Mouse (Mus musculus) myocyte (in vitro differentiated cells): Measurements from ENCODE around the gene Dynll1. TPM values are rescaled to one million over a fixed set of nuclear protein-coding genes. Genes with fewer than 3 reads are reported as not detected.

ENCODE experiments used
- H3K27me3 ChIP-seq: one replicate; pipeline ENCODE4 v1.6.1; 2011; ENCODE audit not compliant: control insufficient read depth, insufficient read depth, insufficient read length
- H3K36me3 ChIP-seq: one replicate; pipeline ENCODE4 v1.6.1; 2011; ENCODE audit not compliant: control insufficient read depth, insufficient read depth
- H3K4me2 ChIP-seq: one replicate; pipeline ENCODE4 v1.6.1; 2011; ENCODE audit warnings: low read depth, control low read depth
- H3K4me3 ChIP-seq: one replicate; pipeline ENCODE4 v1.5.1; 2011; ENCODE audit warnings: mild to moderate bottlenecking, control low read depth, moderate library complexity
- H3K79me2 ChIP-seq: one replicate; pipeline ENCODE4 v1.6.1; 2011; ENCODE audit not compliant: control insufficient read depth, insufficient read depth
- H3ac ChIP-seq: one replicate; pipeline ENCODE4 v1.6.1; 2011; ENCODE audit not compliant: control insufficient read depth, insufficient read length
- CEBPB ChIP-seq: IDR thresholded peaks from 2 replicates; pipeline ENCODE4 v1.6.1; 2011; ENCODE audit warnings: mild to moderate bottlenecking, moderate library complexity; ENCODE audit not compliant: poor library complexity, insufficient read depth, severe bottlenecking
- E2F4 ChIP-seq: IDR thresholded peaks from one replicate; pipeline ENCODE4 v1.6.1; 2011; ENCODE audit warnings: mild to moderate bottlenecking, control low read depth, moderate library complexity; ENCODE audit not compliant: insufficient read depth
- MAX ChIP-seq: IDR thresholded peaks from one replicate; pipeline ENCODE4 v1.6.1; 2011; ENCODE audit warnings: low read depth, mild to moderate bottlenecking, control low read depth
- MYOD1 ChIP-seq, 3 experiments: IDR thresholded peaks; one replicate each; pipeline ENCODE4 v1.6.1; 2011; ENCODE audit warnings: control low read depth in 2 of 3, low read depth in 2 of 3, mild to moderate bottlenecking in 2 of 3, moderate library complexity in 1 of 3; ENCODE audit not compliant: insufficient read length in 2 of 3, control insufficient read depth in 1 of 3
- MYOG ChIP-seq, 3 experiments: IDR thresholded peaks; one replicate each; pipeline ENCODE4 v1.6.1; 2011; ENCODE audit warnings: control low read depth in 2 of 3, low read depth in 2 of 3, mild to moderate bottlenecking in 2 of 3; ENCODE audit not compliant: insufficient read length in 2 of 3, control insufficient read depth in 1 of 3, insufficient read depth in 1 of 3
- POLR2A ChIP-seq: IDR thresholded peaks from one replicate; pipeline ENCODE4 v1.6.1; 2011; ENCODE audit warnings: low read depth, mild to moderate bottlenecking, control low read depth, moderate library complexity; ENCODE audit not compliant: insufficient read length
- POLR2AphosphoS2 ChIP-seq: IDR thresholded peaks from one replicate; pipeline ENCODE4 v1.6.1; 2011; ENCODE audit warnings: low read depth, control low read depth; ENCODE audit not compliant: insufficient read length
- REST ChIP-seq: IDR thresholded peaks from one replicate; pipeline ENCODE4 v1.6.1; 2011; ENCODE audit warnings: mild to moderate bottlenecking, control low read depth, moderate library complexity; ENCODE audit not compliant: insufficient read depth, insufficient read length
- SRF ChIP-seq: IDR thresholded peaks from one replicate; pipeline ENCODE4 v1.6.1; 2011; ENCODE audit warnings: low read depth; ENCODE audit not compliant: control insufficient read depth, insufficient read length
- TCF12 ChIP-seq: IDR thresholded peaks from one replicate; pipeline ENCODE4 v1.6.1; 2011; ENCODE audit warnings: mild to moderate bottlenecking, control low read depth; ENCODE audit not compliant: poor library complexity, insufficient read depth, severe bottlenecking
- TCF3 ChIP-seq: IDR thresholded peaks from one replicate; pipeline ENCODE4 v1.6.1; 2011; ENCODE audit warnings: low read depth, control low read depth; ENCODE audit not compliant: insufficient read length
- USF1 ChIP-seq: IDR thresholded peaks from one replicate; pipeline ENCODE4 v1.6.1; 2011; ENCODE audit warnings: low read depth, mild to moderate bottlenecking, control low read depth, moderate library complexity
- polyA plus RNA-seq: library from polyadenylated mRNA; unstranded; fragments of >200 nt; fragmentation: generic; extraction: Trizol; gene quantifications from one replicate; pipeline ENCODE4 v1.2.1, GENCODE M21; 2012; ENCODE audit warnings: missing spikeins

Gene Dynll1
- polyA plus RNA-seq = 585 TPM

- Histone ChIP-seq H3ac (peak within 1 kb of the TSS; percentile 94), H3K36me3 (peaks cover 16% of the 10 kb centered on the region), H3K27me3 (no peaks in the 10 kb centered on the region), H3K79me2 (peaks cover 19% of the 10 kb centered on the region), H3K4me2 (peak within 1 kb of the TSS; percentile 91), H3K4me3 (peak within 1 kb of the TSS; percentile 95)
- peak; percentile 94 for TF ChIP-seq POLR2AphosphoS2
- TF ChIP-seq MAX = peak; percentile 45
- TF ChIP-seq POLR2A = peak; percentile 93
- TF ChIP-seq USF1 = no peak
- TF ChIP-seq MYOG (IDR thresholded peaks at IDR 0.05; ENCODE audit: control insufficient read depth in 1 of 3, insufficient read depth in 1 of 3, insufficient read length in 2 of 3, low read depth in 2 of 3) = no peak
- peak in 2 of 3 experiments; percentile 62 to 70 for TF ChIP-seq MYOD1 (IDR thresholded peaks at IDR 0.05; ENCODE audit: control insufficient read depth in 1 of 3, insufficient read length in 2 of 3, low read depth in 2 of 3)
- peak; percentile 33 for TF ChIP-seq REST
Measured at GRCm38 (mm10) chr5:115300792-115301614, at the start of gene Dynll1. Gene Dynll1 (minus strand): TSS chr5:115300999.

GRCm38 (mm10) chr5:115349225-115349555, 48.4 kb upstream of the Dynll1 start:
- H3ac ChIP-seq = peak overlapping the region; percentile 95
- H3K4me3 ChIP-seq = peak overlapping the region; percentile 80
- TF ChIP-seq MYOD1 (IDR thresholded peaks at IDR 0.05; ENCODE audit: control insufficient read depth in 1 of 3, insufficient read length in 2 of 3, low read depth in 2 of 3) = no peak
- TF ChIP-seq TCF12 = no peak
- TF ChIP-seq USF1 = no peak
- TF ChIP-seq E2F4 = no peak
- TF ChIP-seq POLR2AphosphoS2 = no peak
- no peak for TF ChIP-seq REST
- TF ChIP-seq CEBPB = no peak
- TF ChIP-seq TCF3 = no peak
- no peak for TF ChIP-seq MYOG (IDR thresholded peaks at IDR 0.05; ENCODE audit: control insufficient read depth in 1 of 3, insufficient read depth in 1 of 3, insufficient read length in 2 of 3, low read depth in 2 of 3)
- no peak for TF ChIP-seq SRF
- TF ChIP-seq POLR2A = no peak
- TF ChIP-seq MAX = no peak
- peaks cover 4% of the 10 kb centered on the region for H3K27me3 ChIP-seq
- peak overlapping the region; percentile 77 for H3K4me2 ChIP-seq
- H3K36me3 ChIP-seq = peaks cover 16% of the 10 kb centered on the region
- peaks cover 37% of the 10 kb centered on the region for H3K79me2 ChIP-seq

- Histone ChIP-seq H3K79me2 (peaks cover 37% of the 10 kb centered on the region), H3ac (peak within 1 kb of the TSS; percentile 95), H3K36me3 (peaks cover 18% of the 10 kb centered on the region), H3K4me3 (peak within 1 kb of the TSS; percentile 80), H3K4me2 (peak within 1 kb of the TSS; percentile 92), H3K27me3 (peaks cover 4% of the 10 kb centered on the region)
- TF ChIP-seq POLR2AphosphoS2 = peak; percentile 91
- peak; percentile 27 for TF ChIP-seq SRF
- no peak for TF ChIP-seq TCF3
- no peak for TF ChIP-seq E2F4
- no peak for TF ChIP-seq MYOD1 (IDR thresholded peaks at IDR 0.05; ENCODE audit: control insufficient read depth in 1 of 3, insufficient read length in 2 of 3, low read depth in 2 of 3)
- TF ChIP-seq POLR2A = peak; percentile 89
Measured at GRCm38 (mm10) chr5:115348546-115349224, 47.9 kb upstream of the Dynll1 start, which contains the start of gene Cox6a1. Gene Cox6a1 (minus strand): TSS chr5:115348981.

- H3K36me3 ChIP-seq = peaks cover 18% of the 10 kb centered on the region
- peak overlapping the region; percentile 80 for H3K4me3 ChIP-seq
- TF ChIP-seq CEBPB (no peak), TCF12 (no peak), E2F4 (no peak), MYOD1 (IDR thresholded peaks at IDR 0.05; ENCODE audit: control insufficient read depth in 1 of 3, insufficient read length in 2 of 3, low read depth in 2 of 3) (no peak), SRF (no peak)
- peak overlapping the region; percentile 92 for H3K4me2 ChIP-seq
- peaks cover 4% of the 10 kb centered on the region for H3K27me3 ChIP-seq
- peaks cover 37% of the 10 kb centered on the region for H3K79me2 ChIP-seq
- H3ac ChIP-seq = no peak overlapping the region
Measured at GRCm38 (mm10) chr5:115347564-115347963, 46.8 kb upstream of the Dynll1 start.
